Mouse (Mus musculus): ENCODE measurements around the gene Ndufa1. TPM values are rescaled to one million over a fixed set of nuclear protein-coding genes. Genes with fewer than 3 reads are reported as not detected.

Gene Ndufa1
- 89.5 to 105 TPM (median 95.8 TPM) in 4 replicates for total RNA-seq (2023; ENCODE audit: inconsistent age)

DNA sequence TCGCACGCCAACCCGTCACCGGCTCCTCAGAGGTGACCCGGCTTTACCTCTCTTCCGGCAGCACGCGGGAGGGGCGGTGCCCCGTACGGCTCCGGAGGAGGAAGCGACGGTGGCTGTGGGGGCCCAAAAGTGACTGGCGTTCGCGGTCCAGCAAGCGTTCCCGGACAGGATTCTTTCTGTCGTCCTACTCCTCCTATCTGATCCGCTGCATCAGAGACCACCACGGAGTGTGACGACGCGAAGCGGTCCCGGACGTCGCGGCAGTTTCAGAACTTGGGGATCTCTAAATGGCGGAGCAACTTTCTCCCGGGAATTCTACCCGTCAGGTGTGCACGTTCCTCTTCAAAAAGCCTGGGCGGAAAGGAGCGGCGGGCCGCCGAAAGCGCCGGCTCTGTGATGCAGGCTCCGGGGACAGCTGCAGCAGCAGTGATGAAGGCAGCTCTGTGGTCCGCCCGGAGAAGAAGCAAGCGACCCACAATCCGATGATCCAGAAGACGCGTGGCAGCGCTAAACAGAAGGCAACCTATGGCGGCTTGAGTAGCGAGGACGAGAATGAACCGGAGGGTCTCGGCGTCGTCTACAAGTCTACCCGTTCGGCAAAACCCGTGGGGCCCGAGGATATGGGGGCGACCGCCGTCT, at the start of gene Ndufa1, which contains the start of gene Rnf113a1:
Gene Ndufa1, minus strand, starts transcription at position 59 of the 639 bp plus-strand sequence.
Gene Rnf113a1, plus strand, starts transcription at position 141 of the 639 bp plus-strand sequence.

DNA sequence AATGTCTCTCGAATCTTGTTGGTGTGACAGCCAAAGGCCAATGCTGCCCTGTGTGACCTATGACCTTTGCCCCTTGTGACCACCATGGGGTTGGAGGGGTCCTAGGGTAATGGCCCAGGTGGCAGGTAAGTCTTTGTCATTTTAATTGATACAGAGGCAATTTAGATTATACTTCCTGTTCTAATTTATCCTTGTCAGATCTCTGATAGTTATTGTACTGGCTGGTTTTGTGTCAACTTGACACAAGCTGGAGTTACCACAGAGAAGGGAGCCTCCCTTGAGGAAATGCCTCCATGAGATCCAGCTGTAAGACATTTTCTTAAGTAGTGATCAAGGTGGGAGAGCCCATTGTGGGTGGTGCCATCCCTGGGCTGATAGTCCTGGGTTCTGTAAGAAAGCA, 31.2 kb upstream of the Ndufa1 start, which contains the start of gene Rhox1:
Gene Rhox1, minus strand, starts transcription at position 101 of the 400 bp plus-strand sequence.

GRCm38 (mm10) chrX:37210941-37211340, 20.0 kb upstream of the Ndufa1 start, which contains the start of gene Gm9:
Gene Gm9 (minus strand): TSS chrX:37211041.

GRCm38 (mm10) chrX:37168742-37169141, 22.2 kb downstream of the Ndufa1 start, which contains the start of gene Akap14:
Gene Akap14 (minus strand): TSS chrX:37168842.

Other genes with a start within 250 kb of the Ndufa1 start
- 103 to 126 TPM (median 116 TPM) in 4 replicates for gene Sept6, start 199.4 kb downstream of the Ndufa1 start, total RNA-seq (2023; ENCODE audit: inconsistent age)
- not detected in 4 replicates for gene Sowahd, start 142.3 kb downstream of the Ndufa1 start, total RNA-seq (2023; ENCODE audit: inconsistent age)
- 1,363 to 1,422 TPM (median 1,391 TPM) in 4 replicates for gene Rpl39, start 105.8 kb downstream of the Ndufa1 start, total RNA-seq (2023; ENCODE audit: inconsistent age)
- gene Upf3b, start 80.8 kb downstream of the Ndufa1 start, total RNA-seq (2023; ENCODE audit: inconsistent age): 46.3 to 51.6 TPM (median 49.7 TPM) in 4 replicates
- 15.6 to 18.2 TPM (median 16.6 TPM) in 4 replicates for gene Nkap, start 64.4 kb downstream of the Ndufa1 start, total RNA-seq (2023; ENCODE audit: inconsistent age)
- gene Akap14, start 22.3 kb downstream of the Ndufa1 start, total RNA-seq (2023; ENCODE audit: inconsistent age): not detected in 4 replicates
- 1.00 to 1.9 TPM (median 1.2 TPM) in 4 replicates for gene Rnf113a1, start 82 bp upstream of the Ndufa1 start, total RNA-seq (2023; ENCODE audit: inconsistent age)
- gene Gm9, start 19.9 kb upstream of the Ndufa1 start, total RNA-seq (2023; ENCODE audit: inconsistent age): not detected in 4 replicates
- gene Rhox1, start 31.1 kb upstream of the Ndufa1 start, total RNA-seq (2023; ENCODE audit: inconsistent age): not detected in 4 replicates
- gene Rhox2a, start 53.8 kb upstream of the Ndufa1 start, total RNA-seq (2023; ENCODE audit: inconsistent age): not detected in 4 replicates
- gene Rhox3a, start 58.8 kb upstream of the Ndufa1 start, total RNA-seq (2023; ENCODE audit: inconsistent age): not detected in 4 replicates
- gene Rhox4a, start 74.2 kb upstream of the Ndufa1 start, total RNA-seq (2023; ENCODE audit: inconsistent age): not detected in 4 replicates
- not detected in 4 replicates for gene Rhox3a2, start 188.9 kb upstream of the Ndufa1 start, total RNA-seq (2023; ENCODE audit: inconsistent age)
- gene Rhox4a2, start 199.7 kb upstream of the Ndufa1 start, total RNA-seq (2023; ENCODE audit: inconsistent age): not detected in 4 replicates
- not detected in 4 replicates for gene Rhox2b, start 220.9 kb upstream of the Ndufa1 start, total RNA-seq (2023; ENCODE audit: inconsistent age)
- gene Rhox4b, start 241.3 kb upstream of the Ndufa1 start, total RNA-seq (2023; ENCODE audit: inconsistent age): not detected in 4 replicates